Mouse (Mus musculus) erythroid progenitor cell, adult 5-6 weeks (primary cell): Measurements from ENCODE around the gene Errfi1. TPM values are rescaled to one million over a fixed set of nuclear protein-coding genes. Genes with fewer than 3 reads are reported as not detected.

Experiments used
- ATAC-seq: replicated peaks from 2 replicates; pipeline ENCODE4 v1.8.0; 2016; ENCODE audit warnings: moderate number of reproducible peaks, mild to moderate bottlenecking, moderate TSS enrichment, inconsistent platforms; ENCODE audit not compliant: poor library complexity, low FRiP score, severe bottlenecking
- total RNA-seq, 2 experiments: library from RNA; stranded (forward) in 1 of 2; stranded (reverse) in 1 of 2; fragments of 150-400 nt in 1 of 2; fragments of 186-747, 209-891 nt in 1 of 2; gene quantifications; 2 replicates each; pipeline versions ENCODE4 v1.2.3 to v1.2.4; 2015 to 2017; ENCODE audit warnings: low replicate concordance in 2 of 2

Gene Errfi1
- 1.1 and 2.9 TPM in 2 replicates for total RNA-seq (2015; ENCODE audit: low replicate concordance)
- 1.7 TPM in 1 of 2 replicates, not detected in the other for total RNA-seq (2017; ENCODE audit: low replicate concordance)

- no peak for ATAC-seq
These were observed at the start of gene Errfi1 for GRCm38 (mm10) chr4:150853680-150854461. Gene Errfi1, plus strand, starts transcription at chr4:150853919.

GRCm38 (mm10) chr4:150804204-150804603 lies 49.5 kb upstream of the Errfi1 start:
- ATAC-seq: no peak

- ATAC-seq: no peak
These were observed 45.8 kb upstream of the Errfi1 start for GRCm38 (mm10) chr4:150807727-150808470.

GRCm38 (mm10) chr4:150808471-150808847 lies 45.3 kb upstream of the Errfi1 start:
- ATAC-seq: no peak

GRCm38 (mm10) chr4:150809323-150809722 lies 44.4 kb upstream of the Errfi1 start:
- ATAC-seq: no peak

- no peak for ATAC-seq
These were observed 38.6 kb upstream of the Errfi1 start for GRCm38 (mm10) chr4:150815144-150815543.

- ATAC-seq: no peak
These were observed 37.2 kb upstream of the Errfi1 start for GRCm38 (mm10) chr4:150816414-150816951.

GRCm38 (mm10) chr4:150819126-150819910 lies 34.4 kb upstream of the Errfi1 start:
- no peak for ATAC-seq

GRCm38 (mm10) chr4:150821381-150821780 lies 32.3 kb upstream of the Errfi1 start:
- no peak for ATAC-seq

GRCm38 (mm10) chr4:150822624-150823023 lies 31.1 kb upstream of the Errfi1 start:
- ATAC-seq: no peak

- ATAC-seq: no peak
These were observed 29.9 kb upstream of the Errfi1 start for GRCm38 (mm10) chr4:150823614-150824480.

GRCm38 (mm10) chr4:150824877-150825276 lies 28.8 kb upstream of the Errfi1 start:
- no peak for ATAC-seq

GRCm38 (mm10) chr4:150825531-150825930 lies 28.2 kb upstream of the Errfi1 start:
- no peak for ATAC-seq

- ATAC-seq: no peak
These were observed 22.4 kb upstream of the Errfi1 start for GRCm38 (mm10) chr4:150831321-150831720.

GRCm38 (mm10) chr4:150831941-150832340 lies 21.8 kb upstream of the Errfi1 start:
- no peak for ATAC-seq

- no peak for ATAC-seq
These were observed 18.6 kb upstream of the Errfi1 start for GRCm38 (mm10) chr4:150835163-150835562.

GRCm38 (mm10) chr4:150836258-150836657 lies 17.5 kb upstream of the Errfi1 start:
- ATAC-seq: no peak

GRCm38 (mm10) chr4:150836961-150837360 lies 16.8 kb upstream of the Errfi1 start:
- ATAC-seq: no peak

- no peak for ATAC-seq
These were observed 16.3 kb upstream of the Errfi1 start for GRCm38 (mm10) chr4:150837458-150837857.
